Mouse (Mus musculus): ENCODE measurements around the gene Cetn4.

Cetn4 gene

DNA sequence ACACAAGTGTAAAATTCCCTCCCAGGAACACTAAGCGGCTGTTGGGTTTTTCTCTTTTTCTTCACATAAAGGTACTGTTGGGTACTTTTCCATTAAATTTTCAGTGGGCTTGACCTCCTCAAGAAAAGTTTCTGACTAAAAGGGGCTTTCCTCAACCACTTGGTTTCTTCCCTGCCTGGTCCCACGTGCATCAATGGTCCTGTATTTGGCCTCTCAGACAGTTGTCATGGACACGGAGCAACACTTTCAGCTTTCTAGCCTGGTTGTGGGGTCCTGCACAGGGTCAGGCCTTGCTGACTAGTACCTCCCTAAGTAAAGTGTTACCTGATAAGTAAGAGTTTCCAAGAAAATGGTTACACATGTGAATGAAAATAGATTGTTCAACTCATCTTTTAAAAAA is 13.0 kb downstream of the Cetn4 start:
- no peak for DNase-seq

DNA sequence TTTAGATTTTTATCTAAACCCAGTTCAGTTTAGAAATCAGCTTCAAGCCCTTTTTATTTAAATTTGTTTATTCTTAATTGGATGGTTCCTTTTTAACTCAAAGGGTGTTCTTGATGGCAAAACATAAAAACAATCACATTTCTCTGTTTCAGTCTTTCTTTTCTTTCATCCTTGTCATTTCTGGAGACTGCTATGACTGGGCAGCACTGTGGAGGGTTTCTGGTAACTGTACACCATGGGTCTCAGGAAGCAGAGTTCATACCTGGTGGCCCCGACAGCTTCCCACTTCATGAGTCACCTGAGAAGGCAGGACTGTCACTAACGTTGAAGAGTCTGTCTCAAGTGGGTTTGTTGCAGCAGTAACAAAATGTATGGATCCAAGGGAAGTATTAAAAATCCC is 19.9 kb downstream of the Cetn4 start:
- DNase-seq: no peak

DNA sequence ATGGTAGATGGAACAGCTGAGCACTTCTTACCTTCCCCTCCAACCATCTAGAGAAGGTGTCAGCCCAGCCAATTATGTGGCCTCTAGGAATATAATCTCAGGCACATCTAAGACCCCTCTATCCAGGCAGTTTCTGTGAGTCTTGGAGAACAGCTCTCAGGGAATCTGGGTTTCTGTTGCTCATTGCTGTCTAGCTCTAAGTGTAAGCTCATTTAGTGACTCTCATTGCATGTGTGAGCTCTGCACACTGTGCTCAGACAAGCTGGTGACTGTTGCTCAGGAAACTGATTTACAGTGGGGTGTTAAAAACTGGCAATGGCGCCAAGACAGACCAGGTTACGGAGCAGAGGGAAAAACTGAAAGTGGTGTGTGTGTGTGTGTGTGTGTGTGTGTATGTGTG is 20.6 kb downstream of the Cetn4 start:
- no peak for DNase-seq

GRCm38 (mm10) chr3:37290881-37291541 is 21.5 kb downstream of the Cetn4 start:
- DNase-seq: no peak

DNA sequence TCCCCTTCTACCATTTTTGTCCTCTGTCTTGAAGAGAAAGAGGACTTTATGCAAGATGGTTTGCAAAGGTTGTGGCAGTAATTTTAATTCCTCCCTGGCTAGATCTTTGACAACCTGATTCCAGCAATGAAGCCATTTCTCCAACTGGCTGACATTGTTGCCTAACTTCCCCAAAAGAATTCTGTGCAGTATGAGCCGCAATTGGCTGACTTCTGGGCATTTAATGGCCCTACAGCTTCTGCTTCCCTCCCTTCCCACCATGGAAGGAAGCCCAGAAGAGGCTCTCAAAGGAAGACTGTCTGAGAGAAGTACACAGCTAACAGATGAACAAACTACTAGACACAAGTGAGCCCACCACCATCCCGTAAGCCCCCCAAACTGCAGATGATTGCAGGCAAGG is 23.3 kb downstream of the Cetn4 start:
- no peak for DNase-seq

DNA sequence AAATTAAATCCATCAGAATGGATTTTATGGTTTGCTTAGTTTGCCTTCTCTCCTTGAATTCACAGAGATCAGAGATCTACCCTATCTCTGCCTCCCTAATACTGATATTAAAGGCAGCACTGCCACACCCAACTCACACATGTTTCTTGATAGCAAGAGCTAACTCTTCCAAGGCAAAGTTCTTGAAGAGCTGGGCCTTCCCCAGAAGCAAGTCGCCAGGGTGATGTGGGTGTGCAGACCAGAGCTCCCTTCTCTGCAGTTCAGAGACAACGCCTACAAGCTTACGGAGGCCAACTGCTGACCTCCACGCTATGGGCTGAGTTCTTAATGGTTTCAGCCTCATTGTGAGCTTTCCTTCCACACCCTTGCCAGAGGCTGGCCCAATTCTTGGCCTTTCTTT is 29.3 kb downstream of the Cetn4 start:
- no peak for DNase-seq

GRCm38 (mm10) chr3:37282299-37282922 is 30.1 kb downstream of the Cetn4 start:
- no peak for DNase-seq

GRCm38 (mm10) chr3:37280871-37281270 is 31.6 kb downstream of the Cetn4 start:
- DNase-seq: no peak

GRCm38 (mm10) chr3:37280221-37280620 is 32.3 kb downstream of the Cetn4 start:
- DNase-seq: no peak

GRCm38 (mm10) chr3:37274661-37275060 is 37.8 kb downstream of the Cetn4 start:
- no peak for DNase-seq

DNA sequence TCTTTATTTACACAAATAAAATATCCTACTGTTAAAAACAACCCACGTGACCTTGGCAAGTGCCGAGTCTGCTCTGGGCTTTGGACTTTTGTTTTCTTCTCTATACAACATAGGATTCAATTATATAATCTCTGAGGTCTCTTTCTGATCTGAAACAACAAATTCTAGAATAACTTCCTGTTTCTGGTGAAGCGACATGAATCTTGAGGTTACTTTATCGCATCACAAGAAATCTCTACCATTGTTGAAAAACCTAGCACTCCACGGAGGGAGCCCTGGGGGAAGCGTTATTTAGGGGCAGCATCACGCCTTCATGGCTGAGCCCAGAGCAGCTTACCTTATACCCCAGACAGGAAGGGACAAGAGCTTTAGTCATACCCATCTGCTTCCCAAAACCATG is 39.4 kb downstream of the Cetn4 start:
- DNase-seq: no peak

DNA sequence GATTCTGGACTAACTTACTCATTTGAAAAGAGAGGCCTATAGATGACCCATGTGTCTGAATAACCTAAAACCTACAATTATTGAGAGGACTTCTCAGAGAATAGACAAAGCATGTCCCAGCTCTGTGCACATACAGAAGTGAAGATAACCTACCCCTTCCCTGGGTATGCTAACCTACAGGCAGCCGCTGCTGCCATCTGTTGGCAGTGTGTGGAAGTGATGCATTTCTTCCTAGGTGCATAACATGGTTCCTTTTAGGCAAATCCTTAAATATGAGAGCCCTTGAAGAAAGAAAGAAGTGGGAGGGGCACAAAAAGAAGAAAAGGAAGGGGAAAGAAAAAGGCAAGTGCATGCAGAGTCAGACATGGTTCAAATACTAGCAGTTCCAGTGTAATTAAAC is 41.3 kb downstream of the Cetn4 start:
- DNase-seq: peak; percentile 57

DNA sequence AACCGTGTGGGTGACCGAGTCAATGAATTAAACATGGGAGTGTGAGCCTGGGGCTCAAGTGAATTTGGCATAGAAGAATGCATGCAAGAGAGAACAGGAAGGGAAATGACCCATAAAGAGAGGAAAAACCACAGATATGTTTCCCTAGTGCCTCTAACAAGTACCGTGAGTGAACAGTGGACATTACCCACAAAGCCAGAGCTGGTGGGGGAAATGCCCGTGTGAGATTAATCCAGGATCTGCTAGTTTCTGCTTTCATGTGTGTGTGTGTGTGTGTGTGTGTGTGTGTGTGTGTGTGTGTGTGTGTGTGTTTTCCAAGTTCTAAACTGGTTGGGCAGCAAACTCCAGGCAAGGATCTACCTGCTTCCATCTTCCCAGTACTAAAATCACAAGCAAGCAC is 42.6 kb downstream of the Cetn4 start:
- DNase-seq: no peak

GRCm38 (mm10) chr3:37268338-37268737 is 44.2 kb downstream of the Cetn4 start:
- peak; percentile 38 for DNase-seq

DNA sequence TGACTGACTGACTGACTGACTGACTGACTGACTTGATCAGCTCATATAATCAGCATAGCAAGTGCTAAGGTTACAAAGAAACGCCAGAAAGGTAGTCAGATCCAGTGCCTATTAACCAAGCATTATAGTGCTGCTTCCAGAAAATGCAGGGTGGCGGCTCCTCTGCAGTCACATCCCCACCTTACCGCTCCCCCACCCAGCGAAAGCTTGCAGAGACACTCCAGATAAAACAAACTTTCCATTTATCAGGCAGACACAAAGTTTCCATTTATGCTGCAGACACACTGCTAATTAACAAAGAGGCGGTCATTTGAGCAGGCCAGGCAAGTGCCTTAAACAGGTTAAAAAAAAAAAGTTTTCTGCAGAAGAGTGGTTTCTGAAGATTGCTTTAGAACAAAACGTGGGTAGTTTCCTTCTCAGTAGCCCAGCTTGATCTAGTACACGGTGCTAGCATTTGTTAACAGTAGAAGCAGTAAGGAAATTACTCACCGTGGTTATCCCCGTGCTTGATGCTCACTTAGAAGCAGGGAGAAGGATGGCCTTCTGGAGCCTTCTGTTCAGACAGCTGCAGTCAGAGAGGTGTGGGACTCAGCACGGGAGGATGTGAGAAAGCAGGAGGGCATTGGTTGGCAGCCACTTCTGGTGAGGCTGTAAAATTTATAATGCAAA is 53.0 kb downstream of the Cetn4 start:
- DNase-seq: peak; percentile 76

DNA sequence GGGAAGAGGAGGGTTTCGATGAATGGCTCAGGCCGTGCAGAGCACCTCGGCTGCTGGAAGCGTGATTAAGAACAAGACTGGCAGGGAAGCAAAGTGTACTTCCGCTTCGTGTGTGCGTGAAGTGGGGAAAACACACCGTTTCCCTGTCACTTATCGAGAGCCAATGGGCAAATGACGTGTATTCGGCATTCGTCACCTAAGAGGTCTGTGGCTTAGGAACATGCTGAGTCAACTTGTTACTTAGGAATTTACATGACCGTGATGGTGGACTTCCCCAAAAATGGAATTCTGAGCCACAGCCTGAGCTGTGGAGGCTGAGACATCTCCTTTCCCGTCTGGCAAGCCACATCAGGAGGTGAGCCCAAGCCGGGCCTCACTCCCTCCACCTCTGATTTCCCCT is 54.7 kb downstream of the Cetn4 start:
- no peak for DNase-seq
